Mouse (Mus musculus) hindbrain, postnatal 0 days (tissue): ENCODE results near the gene Rtbdn. TPM values are rescaled to one million over a fixed set of nuclear protein-coding genes. Genes with fewer than 3 reads are reported as not detected.

Experiments
- ATAC-seq: fragments of 200-750 bp; cut with Nextera tagmentation; 2 replicates; pipeline ENCODE4 v1.8.0; 2017; ENCODE audit warnings: mild to moderate bottlenecking, moderate TSS enrichment, moderate library complexity
- DNase-seq: peaks from one replicate; pipeline ENCODE4 v3.0.0-alpha.2; 2015; ENCODE audit warnings: low spot score
- H3K27ac ChIP-seq: fragments of 300-500 bp; sonication (generic); 2 replicates; pipeline ENCODE4 v1.5.1; 2014; ENCODE audit warnings: mild to moderate bottlenecking
- H3K27me3 ChIP-seq: fragments of 300-500 bp; sonication (generic); 2 replicates; pipeline ENCODE4 v1.6.1; 2014; ENCODE audit warnings: low read length, mixed read lengths; ENCODE audit not compliant: insufficient read depth
- H3K36me3 ChIP-seq: fragments of 300-500 bp; sonication (generic); 2 replicates; pipeline ENCODE4 v1.6.1; 2014; ENCODE audit warnings: low read length, mixed read lengths; ENCODE audit not compliant: insufficient read depth
- H3K4me1 ChIP-seq: fragments of 300-500 bp; sonication (generic); 2 replicates; pipeline ENCODE4 v1.6.1; 2014; ENCODE audit warnings: antibody characterized with exemption, low read length, mixed read lengths; ENCODE audit not compliant: insufficient read depth
- H3K4me2 ChIP-seq: fragments of 300-500 bp; sonication (generic); 2 replicates; pipeline ENCODE4 v1.6.1; 2014; ENCODE audit warnings: low read depth, mild to moderate bottlenecking, low read length, moderate library complexity, mixed read lengths
- H3K4me3 ChIP-seq: fragments of 300-500 bp; sonication (generic); 2 replicates; pipeline ENCODE4 v1.5.1; 2014; ENCODE audit warnings: low read length
- H3K9ac ChIP-seq: fragments of 300-500 bp; sonication (generic); replicated peaks from 2 replicates; pipeline ENCODE4 v1.6.1; 2014; ENCODE audit warnings: mild to moderate bottlenecking, low read length, moderate library complexity, mixed read lengths
- H3K9me3 ChIP-seq: fragments of 300-500 bp; sonication (generic); 2 replicates; pipeline ENCODE4 v1.6.1; 2016; ENCODE audit warnings: low read length, mixed read lengths
- CTCF ChIP-seq: IDR thresholded peaks from 2 replicates; pipeline ENCODE4 v1.5.1; 2016; ENCODE audit warnings: antibody characterized with exemption, control low read depth, low read depth
- WGBS: fragments of 180-500 bp; shearing (Covaris S2); extraction: QIAGEN DNeasy Blood & Tissue Kit; methylation state at CpG from one replicate; pipeline ENCODE4 v1.1.7; 2014; 5-methylcytosine and 5-hydroxymethylcytosine counted together
- polyA plus RNA-seq: library from polyadenylated mRNA; unstranded; fragments of >200 nt; fragmentation: Nextera tagmentation; extraction: Ambion mirVana; gene quantifications from 2 replicates; pipeline ENCODE4 v1.2.1, GENCODE M21; 2015
- total RNA-seq: library from RNA; depleted of rRNA; stranded (reverse); fragments of >200 nt; gene quantifications from 2 replicates; pipeline ENCODE4 v1.2.3, GENCODE M21; 2014

Gene Rtbdn
- total and polyA plus RNA-seq, 2 experiments from 2014 or later, result 4.1 to 5.8 TPM

GRCm38 (mm10) chr8:84973803-84974542 lies 27.2 kb downstream of the Rtbdn start:
- Histone ChIP-seq H3K4me3 (no peak overlapping the region), H3K27me3 (no peaks in the 10 kb centered on the region), H3K27ac (no peak overlapping the region), H3K4me2 (no peak overlapping the region), H3K9ac (no peak overlapping the region), H3K4me1 (peaks cover 22% of the 10 kb centered on the region), H3K36me3 (peaks cover 18% of the 10 kb centered on the region; the same call in 1 of the 2 replicates), H3K9me3 (no peaks in the 10 kb centered on the region)
- 58% methylated on average over 4 of the region's 4 CpGs for WGBS
- TF ChIP-seq CTCF, result peak; percentile 96
- ATAC-seq, result peak; percentile 27; the same call in 1 of the 2 replicates
- peak; percentile 85 for DNase-seq

DNA sequence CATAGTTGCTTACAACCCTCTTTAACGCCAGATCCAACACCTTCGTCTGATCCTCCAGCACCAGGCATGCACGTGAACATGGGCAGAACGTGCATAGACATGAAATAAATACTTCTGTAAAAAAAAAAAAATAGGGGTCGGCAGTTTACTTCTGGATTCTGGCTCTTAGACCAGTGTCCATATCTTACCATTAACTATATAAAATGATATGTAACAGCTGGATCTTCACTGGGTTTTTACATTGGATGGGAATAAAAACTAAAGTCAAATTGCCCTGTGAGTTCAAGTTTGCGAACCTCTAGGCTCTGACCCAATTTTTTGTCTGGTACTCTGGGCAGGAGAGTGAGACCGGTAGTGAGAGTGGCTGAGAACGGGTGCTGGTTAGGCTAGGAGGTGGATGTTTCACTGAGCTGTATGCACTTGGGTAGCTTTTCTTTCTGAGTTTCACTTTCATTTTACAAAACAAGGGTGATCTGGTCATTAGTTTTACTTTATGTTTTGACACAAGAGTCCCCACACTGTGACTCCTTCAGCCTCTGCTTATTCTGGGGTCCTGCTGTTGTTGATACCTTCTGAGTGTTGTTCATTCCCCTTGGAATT lies 27.9 kb downstream of the Rtbdn start:
- TF ChIP-seq CTCF, result no peak
- no peak overlapping the region for H3K27ac ChIP-seq
- no peak for DNase-seq
- ATAC-seq, result no peak
- H3K4me3 ChIP-seq, result no peak overlapping the region
- no peak overlapping the region for H3K4me2 ChIP-seq
- no peaks in the 10 kb centered on the region for H3K9me3 ChIP-seq
- WGBS, result 83% methylated on average over 8 of the region's 8 CpGs
- no peak overlapping the region for H3K9ac ChIP-seq
- peaks cover 27% of the 10 kb centered on the region for H3K4me1 ChIP-seq
- peaks cover 18% of the 10 kb centered on the region; the same call in 1 of the 2 replicates for H3K36me3 ChIP-seq
- no peaks in the 10 kb centered on the region for H3K27me3 ChIP-seq

DNA sequence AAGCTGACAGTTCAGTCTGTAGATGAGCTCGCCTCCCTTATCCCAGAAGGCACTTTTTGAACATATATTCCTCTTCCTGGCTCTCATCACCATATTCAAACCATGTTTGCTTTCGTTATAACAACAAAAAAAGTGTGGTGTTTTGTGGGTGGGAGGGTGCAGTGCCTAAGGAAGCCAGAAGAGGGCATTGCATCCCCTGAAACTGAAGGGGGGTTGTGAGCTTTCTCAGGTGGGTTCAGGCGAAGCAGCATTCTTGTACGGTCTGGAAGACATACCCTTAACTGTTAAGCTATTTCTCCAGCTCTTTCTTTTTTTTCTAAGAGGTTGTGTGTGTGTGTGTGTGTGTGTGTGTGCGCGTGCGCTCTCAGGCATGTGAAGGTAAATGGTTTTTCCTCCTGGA lies 28.6 kb downstream of the Rtbdn start:
- ATAC-seq (no peak), DNase-seq (peak; percentile 76)
- Histone ChIP-seq H3K36me3 (peaks cover 18% of the 10 kb centered on the region; the same call in 1 of the 2 replicates), H3K27me3 (no peaks in the 10 kb centered on the region), H3K9me3 (no peaks in the 10 kb centered on the region), H3K4me2 (peak overlapping the region; percentile 98), H3K4me3 (peak overlapping the region; percentile 51; the same call in 1 of the 2 replicates), H3K9ac (no peak overlapping the region), H3K27ac (no peak overlapping the region), H3K4me1 (peaks cover 33% of the 10 kb centered on the region)
- peak; percentile 89 for TF ChIP-seq CTCF
- 31% methylated on average over 7 of the region's 7 CpGs for WGBS

- TF ChIP-seq CTCF, result peak; percentile 37
- peak overlapping the region; percentile 51 for H3K4me3 ChIP-seq
- no peaks in the 10 kb centered on the region for H3K9me3 ChIP-seq
- DNase-seq (peak; percentile 96), ATAC-seq (peak; percentile 84)
- no peaks in the 10 kb centered on the region for H3K27me3 ChIP-seq
- peaks cover 14% of the 10 kb centered on the region; the same call in 1 of the 2 replicates for H3K36me3 ChIP-seq
- H3K9ac ChIP-seq, result peak overlapping the region; percentile 67
- peaks cover 34% of the 10 kb centered on the region for H3K4me1 ChIP-seq
- H3K4me2 ChIP-seq, result peak overlapping the region; percentile 98
- H3K27ac ChIP-seq, result peak overlapping the region; percentile 54
- under 1% methylated on average over 57 of the region's 61 CpGs for WGBS
Observed at GRCm38 (mm10) chr8:84976031-84976762, 29.4 kb downstream of the Rtbdn start.

- H3K4me1 ChIP-seq, result peaks cover 35% of the 10 kb centered on the region
- ATAC-seq, result no peak
Observed at GRCm38 (mm10) chr8:84976763-84977434, 30.1 kb downstream of the Rtbdn start.

More at GRCm38 (mm10) chr8:84976763-84977434, 30.1 kb downstream of the Rtbdn start:
- no peaks in the 10 kb centered on the region for H3K27me3 ChIP-seq
- peak overlapping the region; percentile 67 for H3K9ac ChIP-seq
- H3K9me3 ChIP-seq, result no peaks in the 10 kb centered on the region
- peak overlapping the region; percentile 98 for H3K4me2 ChIP-seq
- peaks cover 8% of the 10 kb centered on the region; the same call in 1 of the 2 replicates for H3K36me3 ChIP-seq
- H3K27ac ChIP-seq, result no peak overlapping the region
- whole genome bisulfite sequencing, result under 1% methylated on average over 24 of the region's 25 CpGs
- peak overlapping the region; percentile 51 for H3K4me3 ChIP-seq
- DNase-seq, result no peak
- no peak for TF ChIP-seq CTCF
